Mouse (Mus musculus) heart, adult 2 months (tissue): ENCODE results near the gene Dcaf17. TPM values are rescaled to one million over a fixed set of nuclear protein-coding genes. Genes with fewer than 3 reads are reported as not detected.

Experiments used
- DNase-seq, 2 experiments: peaks; one replicate each; pipeline ENCODE4 v3.0.0; 2021
- H3K27ac ChIP-seq: fragments of 200-600 bp; 2 replicates; pipeline ENCODE4 v1.8.1; 2022
- H3K27me3 ChIP-seq: fragments of 200-500 bp; 2 replicates; pipeline ENCODE4 v1.6.1; 2012; ENCODE audit warnings: mild to moderate bottlenecking, low read length, inconsistent platforms, mixed read lengths; ENCODE audit not compliant: control insufficient read depth, insufficient read depth
- H3K36me3 ChIP-seq: fragments of 200-500 bp; 2 replicates; pipeline ENCODE4 v1.6.1; 2012; ENCODE audit warnings: low read length, inconsistent platforms; ENCODE audit not compliant: control insufficient read depth, insufficient read depth
- H3K4me1 ChIP-seq: fragments of 200-500 bp; 2 replicates; pipeline ENCODE4 v1.6.1; 2011; ENCODE audit warnings: low read length; ENCODE audit not compliant: control insufficient read depth, insufficient read depth
- H3K4me3 ChIP-seq: fragments of 200-600 bp; 2 replicates; pipeline ENCODE4 v1.8.1; 2022
- H3K79me2 ChIP-seq: fragments of 200-500 bp; replicated peaks from 2 replicates; pipeline ENCODE4 v1.6.1; 2012; ENCODE audit warnings: mild to moderate bottlenecking, inconsistent platforms, low read length, moderate library complexity, mixed read lengths; ENCODE audit not compliant: control insufficient read depth, insufficient read depth
- H3K9ac ChIP-seq: fragments of 200-500 bp; 2 replicates; pipeline ENCODE4 v1.6.1; 2012; ENCODE audit warnings: low read depth, mild to moderate bottlenecking, control low read depth, inconsistent platforms, low read length, mixed read lengths
- CTCF ChIP-seq: fragments of 200-600 bp; IDR thresholded peaks from 2 replicates; pipeline ENCODE4 v1.8.1; 2022; ENCODE audit warnings: antibody characterized with exemption, mild to moderate bottlenecking, moderate library complexity
- EP300 ChIP-seq: fragments of 200-500 bp; IDR thresholded peaks from 2 replicates; pipeline ENCODE4 v1.6.1; 2011; ENCODE audit warnings: low read depth, low read length, control low read depth; ENCODE audit not compliant: insufficient read depth
- POLR2A ChIP-seq: fragments of 200-500 bp; IDR thresholded peaks from 2 replicates; pipeline ENCODE4 v1.6.1; 2011; ENCODE audit warnings: mild to moderate bottlenecking, low read depth, low read length, control low read depth; ENCODE audit not compliant: insufficient read depth
- WGBS: fragments of 180-500 bp; shearing (Covaris S2); methylation state at CpG from one replicate; pipeline ENCODE4 v1.1.7; 2018; 5-methylcytosine and 5-hydroxymethylcytosine counted together
- intact Hi-C: fragments of 180-260 bp; cut with DNase I; formaldehyde crosslinking; loops from one replicate; pipeline ENCODE4 v1.15.1; 2025
- polyA plus RNA-seq: library from polyadenylated mRNA; depleted of rRNA; stranded (reverse); fragments of >200 nt; gene quantifications from 2 replicates; pipeline ENCODE4 v1.2.3, GENCODE M21; 2012; rRNA removed
- total RNA-seq, 2 experiments: library from RNA; stranded (reverse); gene quantifications; 2 replicates each; pipeline ENCODE4 v1.2.3; 2021

The Dcaf17 gene
- total and polyA plus RNA-seq, 3 experiments: 3.3 to 5.5 (median 4.8) TPM

GRCm38 (mm10) chr2:71145853-71146252 lies 90.7 kb downstream of the Dcaf17 start:
- no peak for TF ChIP-seq CTCF
- no peak for TF ChIP-seq EP300
- TF ChIP-seq POLR2A: no peak
- WGBS: 82% methylated on average over 4 of the region's 4 CpGs
- H3K9ac ChIP-seq: no peak overlapping the region

GRCm38 (mm10) chr2:71146266-71146665 lies 91.1 kb downstream of the Dcaf17 start:
- Histone ChIP-seq H3K4me3 (no peak overlapping the region), H3K4me1 (no peaks in the 10 kb centered on the region), H3K36me3 (no peaks in the 10 kb centered on the region), H3K79me2 (no peaks in the 10 kb centered on the region), H3K27ac (no peak overlapping the region), H3K9ac (no peak overlapping the region), H3K27me3 (no peaks in the 10 kb centered on the region)
- TF ChIP-seq POLR2A (no peak), CTCF (no peak), EP300 (no peak)
- intact Hi-C loops: no loop called here
- WGBS: 28% methylated on average over 3 of the region's 3 CpGs
- DNase-seq: no peak

More at GRCm38 (mm10) chr2:71145853-71146252, 90.7 kb downstream of the Dcaf17 start:
- Histone ChIP-seq H3K27ac (no peak overlapping the region), H3K4me3 (no peak overlapping the region), H3K79me2 (no peaks in the 10 kb centered on the region), H3K36me3 (no peaks in the 10 kb centered on the region), H3K4me1 (no peaks in the 10 kb centered on the region), H3K27me3 (no peaks in the 10 kb centered on the region)
- DNase-seq: no peak
- intact Hi-C loops: no loop called here

GRCm38 (mm10) chr2:71147816-71148215 lies 92.7 kb downstream of the Dcaf17 start:
- no peak for DNase-seq
- intact Hi-C loops: no loop called here
- no peaks in the 10 kb centered on the region for H3K36me3 ChIP-seq
- H3K79me2 ChIP-seq: no peaks in the 10 kb centered on the region
- H3K4me3 ChIP-seq: no peak overlapping the region
- H3K27ac ChIP-seq: no peak overlapping the region
- 52% methylated on average over 6 of the region's 6 CpGs for WGBS
- no peak for TF ChIP-seq EP300
- no peak for TF ChIP-seq POLR2A
- no peak for TF ChIP-seq CTCF
- H3K4me1 ChIP-seq: no peaks in the 10 kb centered on the region
- no peak overlapping the region for H3K9ac ChIP-seq
- H3K27me3 ChIP-seq: no peaks in the 10 kb centered on the region

Other genes starting within 250 kb of the Dcaf17 start
- 10 to 100 TPM; 26.0 to 31.3 TPM for gene Tlk1, start 229.6 kb upstream of the Dcaf17 start, total RNA-seq
- 6.9 and 15.4 TPM in 2 replicates for gene Tlk1, start 229.6 kb upstream of the Dcaf17 start, polyA plus RNA-seq
- gene Mettl8, start 255 bp downstream of the Dcaf17 start, total RNA-seq: 1 to 10 TPM; 4.3 to 4.6 TPM
- 3.2 and 3.5 TPM in 2 replicates for gene Mettl8, start 255 bp downstream of the Dcaf17 start, polyA plus RNA-seq
- 1 to 10 TPM; 1.7 to 1.9 TPM for gene Cybrd1, start 62.6 kb downstream of the Dcaf17 start, total RNA-seq
- gene Cybrd1, start 62.6 kb downstream of the Dcaf17 start, polyA plus RNA-seq: 1.5 and 2.6 TPM in 2 replicates
- 10 to 100 TPM; 56.2 to 58.7 TPM for gene Dync1i2, start 156.4 kb downstream of the Dcaf17 start, total RNA-seq
- 19.9 and 35.8 TPM in 2 replicates for gene Dync1i2, start 156.4 kb downstream of the Dcaf17 start, polyA plus RNA-seq